Mouse (Mus musculus): ENCODE data around the gene Tenm2.

DNA sequence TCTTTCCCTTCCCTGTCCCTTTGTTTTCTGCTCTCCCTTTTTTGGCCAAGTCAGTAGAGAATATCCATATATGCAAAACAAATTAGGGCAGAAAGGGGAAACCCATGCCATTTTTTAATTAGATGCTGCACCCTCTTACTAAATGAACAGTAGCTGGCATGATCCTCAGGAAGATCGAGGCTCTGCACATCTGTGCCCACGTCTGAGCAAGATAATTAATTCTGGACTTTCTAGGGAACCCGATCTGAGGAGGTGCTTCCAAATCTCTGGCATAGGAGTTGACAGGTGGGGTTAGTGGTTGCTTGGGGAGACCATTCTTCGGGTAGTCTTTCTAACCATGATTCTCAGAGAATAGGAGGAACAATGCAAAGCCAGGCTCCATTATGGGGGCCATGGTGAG, 1182.3 kb downstream of the Tenm2 start:
- TF ChIP-seq POLR2A (IDR thresholded peaks at IDR 0.05; ENCODE audit: insufficient read depth, low read depth, low read length) (no peak), CTCF (IDR thresholded peaks at IDR 0.05) (no peak), EP300 (IDR thresholded peaks at IDR 0.05; ENCODE audit: insufficient read depth, low read depth, low read length) (no peak)
